Mouse (Mus musculus): ENCODE results near the gene Zfp36l2. TPM values are rescaled to one million over a fixed set of nuclear protein-coding genes. Genes with fewer than 3 reads are reported as not detected.

Gene Zfp36l2
- total RNA-seq, 2 experiments from 2014 or later: 23.3 to 31.3 TPM

DNA sequence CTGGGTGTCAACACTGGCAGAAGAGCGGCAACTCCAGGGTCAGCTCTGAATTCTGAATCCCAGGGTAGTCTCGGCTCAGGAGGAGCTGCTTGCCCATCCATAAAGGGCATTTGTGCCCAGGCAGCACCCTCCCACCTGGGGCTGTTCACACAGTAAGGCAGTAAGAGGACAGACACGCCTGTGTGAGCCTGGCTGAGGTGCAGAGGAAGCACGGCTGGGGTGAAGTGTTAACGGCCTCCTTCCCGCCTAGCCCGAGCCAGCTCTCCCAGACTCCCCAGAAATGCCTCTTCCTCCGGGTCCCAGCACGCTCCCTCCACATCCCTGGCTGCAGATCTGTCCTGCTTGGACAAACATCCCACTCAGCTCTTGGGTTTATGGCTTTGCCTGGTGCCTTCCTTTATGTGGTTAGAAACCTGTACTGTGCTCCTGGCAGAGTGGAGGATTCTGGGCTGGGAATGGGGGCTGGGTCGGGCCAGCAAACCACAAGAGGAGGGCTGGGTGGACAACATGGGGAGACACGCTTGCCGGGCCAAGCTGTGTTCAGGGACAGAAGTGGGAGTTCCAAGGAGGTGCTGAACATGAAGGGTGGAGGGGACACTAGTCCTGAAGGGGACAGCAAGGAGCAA lies 44.4 kb downstream of the Zfp36l2 start:
- intact Hi-C loops (cut with DNase I): loop anchor here (2.0 kb wide), 1 partner anchor 25 kb away; no protein-coding TSS in a partner anchor
- no peak for DNase-seq (ENCODE audit: low spot score)

DNA sequence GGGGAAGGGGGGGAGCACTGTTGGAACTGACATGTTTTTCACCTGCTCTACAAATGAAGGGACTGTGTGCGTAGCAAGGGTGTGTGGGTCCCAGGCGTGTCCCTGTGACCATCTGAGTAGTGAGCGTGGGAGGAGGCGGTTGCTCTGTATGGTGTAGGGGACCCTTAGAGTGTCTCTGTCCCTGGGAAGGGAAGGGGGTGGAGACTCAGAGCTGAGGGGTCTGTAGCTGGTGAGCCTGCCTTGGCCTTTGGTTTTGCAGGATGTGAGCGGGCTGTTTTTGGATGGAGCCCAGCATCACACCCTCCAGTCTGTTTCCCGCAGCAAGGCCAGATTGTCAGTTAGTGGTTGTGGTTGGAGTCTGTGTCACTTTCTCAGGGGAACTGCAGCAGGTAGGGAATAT lies 46.1 kb downstream of the Zfp36l2 start:
- intact Hi-C loops (cut with DNase I): loop anchor here (2.0 kb wide), 1 partner anchor 23 kb away; no protein-coding TSS in a partner anchor
- no peak for DNase-seq (ENCODE audit: low spot score)

DNA sequence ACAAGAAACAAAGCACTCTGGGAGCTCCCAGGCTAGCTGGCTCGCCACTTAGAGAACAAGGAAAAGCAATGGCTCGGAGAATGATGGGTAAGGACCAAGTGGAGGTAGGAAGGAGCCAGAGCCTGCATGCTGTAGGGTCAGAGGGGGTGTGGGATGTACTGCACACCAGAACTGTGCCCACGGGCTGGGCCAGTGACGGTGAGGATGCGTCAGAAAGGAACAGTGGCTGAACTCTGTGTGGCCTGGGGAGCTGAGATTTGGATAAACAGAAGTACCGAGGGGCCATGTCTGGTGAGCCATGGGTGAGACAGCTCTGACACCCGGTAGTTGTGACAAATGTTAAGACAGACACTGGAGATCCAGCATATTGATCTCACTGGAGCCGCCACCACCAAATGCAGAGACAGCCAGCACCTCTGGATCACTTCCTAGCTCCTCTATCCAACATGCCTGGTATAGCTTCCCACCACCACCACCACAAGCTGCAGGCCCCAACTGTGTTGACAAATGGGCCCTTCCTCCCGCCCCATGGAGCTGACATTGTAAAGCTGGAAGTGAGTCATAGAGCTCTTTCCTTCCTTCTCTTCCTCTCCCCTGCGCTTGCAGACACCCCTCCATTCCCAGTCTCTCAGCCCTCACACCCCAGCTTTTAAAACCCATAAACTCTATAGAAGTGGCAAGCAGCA lies 46.8 kb downstream of the Zfp36l2 start:
- DNase-seq (ENCODE audit: low spot score): no peak
- intact Hi-C loops (cut with DNase I): no loop called here

DNA sequence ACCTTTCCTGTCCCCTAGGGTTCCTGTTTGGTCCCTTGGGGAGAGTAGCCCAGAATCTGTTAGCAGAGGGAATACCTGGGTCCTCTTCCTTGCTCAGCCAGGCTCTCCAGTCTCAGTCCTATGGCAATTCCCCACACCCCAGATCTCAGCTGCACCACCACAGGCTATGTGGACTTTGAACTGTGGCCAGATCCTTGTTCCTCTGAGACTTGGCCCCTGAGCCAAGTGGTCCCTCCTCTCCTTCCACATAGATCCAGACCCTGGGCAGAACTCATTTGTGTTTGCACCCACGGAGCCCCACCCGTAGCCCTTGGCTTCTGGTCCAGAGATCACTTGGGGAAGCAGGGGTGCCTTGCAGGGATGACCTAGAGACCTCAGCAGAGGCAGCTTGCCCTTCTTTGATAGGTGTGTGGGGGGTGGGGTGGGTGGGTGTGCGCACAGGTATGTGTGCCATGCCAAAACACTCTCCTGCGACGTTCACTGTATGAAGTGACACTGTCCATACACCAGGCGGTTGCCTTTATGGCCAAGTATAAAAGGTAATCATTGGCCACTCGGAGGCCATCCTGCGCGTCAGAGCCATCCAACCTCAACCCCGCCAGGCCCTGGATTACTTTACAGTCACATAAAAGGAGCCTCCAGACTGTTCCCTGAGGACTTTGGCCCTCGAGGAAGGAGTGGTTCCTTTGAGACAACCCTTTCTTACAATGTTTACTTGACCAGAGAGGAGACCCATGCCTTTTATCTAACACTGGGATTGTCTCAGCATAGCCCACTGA lies 50.2 kb downstream of the Zfp36l2 start:
- intact Hi-C loops (cut with DNase I): no loop called here
- no peak for DNase-seq (ENCODE audit: low spot score)

DNA sequence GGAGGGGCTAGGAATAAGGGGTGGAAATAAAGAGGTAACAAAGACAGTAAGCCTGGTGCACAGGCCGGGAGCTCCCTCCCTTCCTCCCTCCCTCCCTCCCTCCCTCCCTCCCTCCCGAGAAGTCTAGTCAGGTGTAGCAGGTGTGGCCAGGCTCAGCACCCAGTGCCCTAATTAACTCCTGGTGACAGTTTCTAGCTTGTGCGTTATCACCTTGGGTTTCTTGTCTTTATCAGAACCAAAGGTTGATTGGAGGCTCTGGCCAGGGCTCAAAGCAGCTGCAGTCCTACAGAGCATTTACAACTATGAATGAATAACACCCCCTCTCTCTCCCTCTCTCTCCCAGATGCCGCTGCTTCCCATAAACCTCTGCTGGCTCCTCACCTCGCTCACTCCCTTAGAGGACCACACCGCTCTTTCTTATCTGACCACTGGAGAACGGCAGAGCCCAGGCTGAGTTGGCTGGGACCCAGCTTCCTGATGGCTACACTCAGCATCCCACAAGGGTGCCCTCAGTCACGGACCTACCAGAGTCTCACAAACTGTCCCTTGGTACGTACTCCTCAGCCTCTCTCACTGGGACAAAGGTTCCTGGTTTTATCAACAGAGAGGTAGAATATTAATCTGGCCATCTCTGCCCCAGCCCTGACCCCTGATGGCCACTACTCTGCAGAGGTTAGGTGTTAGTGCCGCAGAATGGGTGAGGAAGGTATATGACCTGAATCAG lies 50.9 kb downstream of the Zfp36l2 start:
- no peak for DNase-seq (ENCODE audit: low spot score)

DNA sequence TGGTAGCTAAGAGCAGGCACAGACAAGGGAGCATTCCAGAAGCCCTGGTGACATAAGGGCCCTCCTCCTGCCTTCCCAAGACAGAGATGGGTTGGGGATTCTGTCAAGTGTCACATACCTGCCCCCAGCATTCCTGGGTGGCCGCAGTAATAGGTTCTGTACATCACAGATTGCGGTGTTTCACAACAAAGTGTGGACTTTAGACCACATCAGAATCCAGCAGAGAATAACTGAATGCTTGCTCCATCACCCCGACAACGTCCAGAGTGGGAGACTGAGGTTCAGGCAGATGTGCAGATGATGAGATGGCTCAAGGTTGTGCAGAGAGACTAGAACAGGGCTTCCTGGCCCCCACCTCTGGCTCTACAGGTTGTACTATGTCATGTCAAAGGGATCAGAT lies 51.5 kb downstream of the Zfp36l2 start:
- no peak for DNase-seq (ENCODE audit: low spot score)
- intact Hi-C loops (cut with DNase I): no loop called here

More for the DNA sequence above, 50.9 kb downstream of the Zfp36l2 start:
- intact Hi-C loops (cut with DNase I): no loop called here

DNA sequence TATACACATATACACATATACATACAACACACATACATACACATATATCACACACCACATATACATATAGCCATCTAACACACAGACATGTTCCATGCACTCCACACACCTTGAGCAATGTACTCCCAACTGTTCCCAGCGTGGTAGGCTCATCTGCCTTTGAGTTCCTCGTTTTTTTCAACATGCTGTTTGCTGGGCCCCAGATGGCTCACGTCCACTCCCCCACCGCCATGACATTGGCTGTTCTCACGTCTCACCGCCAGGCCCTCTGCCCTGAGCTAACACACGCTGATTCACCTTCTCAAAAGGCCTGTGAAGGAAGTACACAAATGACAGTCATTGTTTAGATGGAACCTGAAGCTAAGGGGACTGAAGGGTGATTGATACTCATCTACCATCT lies 52.5 kb downstream of the Zfp36l2 start:
- intact Hi-C loops (cut with DNase I): no loop called here
- DNase-seq (ENCODE audit: low spot score): no peak
